In genomic region chr12:36215149-36215480, GRCm38 (mm10) we compare ENCODE assay signal across 9 mouse cellular contexts. TPM values are rescaled to one million over a fixed set of nuclear protein-coding genes. Genes with fewer than 3 reads are reported as not detected.
DNase-seq lines count a peak whose midpoint lies in the region; ATAC-seq and TF ChIP-seq lines count a peak whose summit lies in the region.
"Had no signal": no experiment of that assay in that cellular context is flagged by ENCODE, and none has a peak within 500 bp of the region (broad histone marks: within the 10 kb centered on the region; RNA-seq: fewer than 3 reads in every experiment).

No protein-coding gene starts in this region.

- peak; percentile 20 to 59 for DNase-seq in heart, adult 18-20 months
- DNase-seq in adrenal gland, postnatal 36 days, result peak; percentile 26 to 66
- peak; percentile 58 to 68 for DNase-seq in kidney, postnatal 4 days
- DNase-seq in thymus, postnatal 4 days, result peak; percentile 58

- H3K36me3 ChIP-seq in heart, embryonic 12.5 days, result no peaks in the 10 kb centered on the region
- H3K36me3 ChIP-seq in C2C12 (ENCODE audit: control insufficient read depth, insufficient read depth), result no peaks in the 10 kb centered on the region
- H3K36me3 ChIP-seq in forebrain, embryonic 16.5 days (ENCODE audit: control insufficient read depth, insufficient read depth), result no peaks in the 10 kb centered on the region
- H3K36me3 ChIP-seq in midbrain, embryonic 16.5 days (ENCODE audit: control insufficient read depth, insufficient read depth, low read length), result no peaks in the 10 kb centered on the region
- H3K36me3 ChIP-seq: lung, embryonic 15.5 days had no signal

- H3K79me2 ChIP-seq in C2C12 (ENCODE audit: control insufficient read depth, insufficient read depth), result no peaks in the 10 kb centered on the region

- no peak overlapping the region for H3K9ac ChIP-seq in heart, embryonic 12.5 days
- H3K9ac ChIP-seq in forebrain, embryonic 16.5 days (replicated peaks; ENCODE audit: low read depth, low read length), result no peak overlapping the region
- H3K9ac ChIP-seq in midbrain, embryonic 16.5 days (ENCODE audit: low read depth, low read length), result no peak overlapping the region
- H3K9ac ChIP-seq: lung, embryonic 15.5 days had no signal

- no peak for ATAC-seq in heart, embryonic 12.5 days (ENCODE audit: insufficient number of reproducible peaks, low FRiP score)
- ATAC-seq in forebrain, embryonic 16.5 days, result peak; percentile 85
- ATAC-seq in midbrain, embryonic 16.5 days, result peak; percentile 84

- H3ac ChIP-seq in C2C12 (ENCODE audit: control insufficient read depth, insufficient read length, low read depth), result no peak overlapping the region

- TF ChIP-seq CTCF in C2C12 (IDR thresholded peaks at IDR 0.05; ENCODE audit: control insufficient read depth, insufficient read depth, insufficient read length), result peak; percentile 11

- no peak overlapping the region for H3K4me3 ChIP-seq in heart, embryonic 12.5 days
- H3K4me3 ChIP-seq in C2C12 (ENCODE audit: insufficient read depth, poor library complexity, severe bottlenecking), result no peak overlapping the region
- H3K4me3 ChIP-seq in forebrain, embryonic 16.5 days (replicated peaks; ENCODE audit: low read length), result no peak overlapping the region
- no peak overlapping the region for H3K4me3 ChIP-seq in midbrain, embryonic 16.5 days (ENCODE audit: low read depth, low read length)
- H3K4me3 ChIP-seq: lung, embryonic 15.5 days had no signal

- no peaks in the 10 kb centered on the region for H3K79me3 ChIP-seq in C2C12 (ENCODE audit: low read depth)

- WGBS in heart, embryonic 12.5 days, result 0% methylated on average over 1 of the region's 1 CpGs
- WGBS in forebrain, embryonic 16.5 days, result 0% methylated on average over 1 of the region's 1 CpGs
- 0% methylated on average over 1 of the region's 1 CpGs for WGBS in midbrain, embryonic 16.5 days

- H3K27ac ChIP-seq in heart, embryonic 12.5 days (ENCODE audit: poor library complexity, severe bottlenecking), result no peak overlapping the region
- H3K27ac ChIP-seq in forebrain, embryonic 16.5 days (ENCODE audit: low read length), result no peak overlapping the region
- H3K27ac ChIP-seq in midbrain, embryonic 16.5 days (ENCODE audit: low read length), result no peak overlapping the region
- H3K27ac ChIP-seq: lung, embryonic 15.5 days had no signal

- no peaks in the 10 kb centered on the region for H3K27me3 ChIP-seq in heart, embryonic 12.5 days (replicated peaks)
- no peaks in the 10 kb centered on the region for H3K27me3 ChIP-seq in C2C12 (ENCODE audit: control insufficient read depth, insufficient read depth, insufficient read length)
- no peaks in the 10 kb centered on the region for H3K27me3 ChIP-seq in forebrain, embryonic 16.5 days (replicated peaks; ENCODE audit: control insufficient read depth, insufficient read depth, low read length)
- no peaks in the 10 kb centered on the region for H3K27me3 ChIP-seq in midbrain, embryonic 16.5 days (ENCODE audit: control insufficient read depth, insufficient read depth, low read depth, low read length)
- H3K27me3 ChIP-seq: lung, embryonic 15.5 days had no signal

- no peaks in the 10 kb centered on the region for H3K9me3 ChIP-seq in heart, embryonic 12.5 days (replicated peaks)
- no peaks in the 10 kb centered on the region for H3K9me3 ChIP-seq in forebrain, embryonic 16.5 days (ENCODE audit: control insufficient read depth, low read length)
- no peaks in the 10 kb centered on the region for H3K9me3 ChIP-seq in midbrain, embryonic 16.5 days (replicated peaks; ENCODE audit: control insufficient read depth, low read length, poor library complexity, severe bottlenecking)
- H3K9me3 ChIP-seq: lung, embryonic 15.5 days had no signal

- H3K4me2 ChIP-seq in heart, embryonic 12.5 days, result no peak overlapping the region
- H3K4me2 ChIP-seq in forebrain, embryonic 16.5 days (ENCODE audit: low read length), result no peak overlapping the region
- H3K4me2 ChIP-seq in midbrain, embryonic 16.5 days (ENCODE audit: low read length), result no peak overlapping the region
- H3K4me2 ChIP-seq: lung, embryonic 15.5 days had no signal

- peaks cover 7% of the 10 kb centered on the region; the same call in 1 of the 2 replicates for H3K4me1 ChIP-seq in heart, embryonic 12.5 days (replicated peaks)
- H3K4me1 ChIP-seq in forebrain, embryonic 16.5 days (replicated peaks; ENCODE audit: control insufficient read depth, insufficient read depth, low read length), result no peaks in the 10 kb centered on the region
- no peaks in the 10 kb centered on the region; the same call in 1 of the 2 replicates for H3K4me1 ChIP-seq in midbrain, embryonic 16.5 days (ENCODE audit: control insufficient read depth, insufficient read depth, low read length)

TF ChIP-seq in C2C12, 6 proteins besides CTCF, POLR2A, EP300 and RAD21:
- TF ChIP-seq CEBPB (IDR thresholded peaks at IDR 0.05; ENCODE audit: low read depth), result no peak
- no peak for TF ChIP-seq USF1 (IDR thresholded peaks at IDR 0.05; ENCODE audit: low read depth)
- no peak for TF ChIP-seq MYOG (IDR thresholded peaks at IDR 0.05; ENCODE audit: control insufficient read depth, extremely low read depth, insufficient read length)
- TF ChIP-seq FOSL1 (IDR thresholded peaks at IDR 0.05; ENCODE audit: insufficient read depth, low read length, poor library complexity, severe bottlenecking), result no peak
- TF ChIP-seq MAX (IDR thresholded peaks at IDR 0.05), result no peak
- no peak for TF ChIP-seq MYOD1 (IDR thresholded peaks at IDR 0.05; ENCODE audit: control insufficient read depth, insufficient read length, low read depth)
TF ChIP-seq in C2C12: peak in this region for 0.

RNA-seq across cellular contexts. Expression of gene Lrrc72, which starts 38.1 kb away (rescaled TPM):
- not detected for total RNA-seq in heart, adult 18-20 months (2021)
- polyA plus RNA-seq in heart, embryonic 12.5 days (2016; fragmentation: Nextera tagmentation; extraction: Ambion mirVana), result not detected in 2 replicates
- not detected for polyA plus RNA-seq in C2C12 (2012; fragmentation: generic; extraction: Trizol)
- total RNA-seq in adrenal gland, postnatal 36 days (2021), result not detected
- not detected in 2 replicates for polyA plus RNA-seq in forebrain, embryonic 16.5 days (2015; fragmentation: Nextera tagmentation; extraction: Ambion mirVana)
- polyA plus RNA-seq in midbrain, embryonic 16.5 days (2015; fragmentation: Nextera tagmentation; extraction: Ambion mirVana), result 0.26 TPM in 1 of 2 replicates, not detected in the other
- polyA plus RNA-seq: lung, embryonic 15.5 days had no signal

RNA-seq across cellular contexts. Expression of gene Bzw2, which starts 57.2 kb away (rescaled TPM):
- 100 to 1,000 TPM; 192 to 199 TPM for total RNA-seq in heart, adult 18-20 months (2021)
- polyA plus RNA-seq in heart, embryonic 12.5 days (2016; fragmentation: Nextera tagmentation; extraction: Ambion mirVana), result 213 and 218 TPM in 2 replicates
- 101 TPM for polyA plus RNA-seq in C2C12 (2012; fragmentation: generic; extraction: Trizol)
- 10 to 100 TPM; 19.0 to 28.3 TPM for total RNA-seq in adrenal gland, postnatal 36 days (2021)
- 542 and 586 TPM in 2 replicates for polyA plus RNA-seq in forebrain, embryonic 16.5 days (2015; fragmentation: Nextera tagmentation; extraction: Ambion mirVana)
- polyA plus RNA-seq in midbrain, embryonic 16.5 days (2015; fragmentation: Nextera tagmentation; extraction: Ambion mirVana), result 402 and 433 TPM in 2 replicates

RNA-seq across cellular contexts. Expression of gene Ankmy2, which starts 58.2 kb away (rescaled TPM):
- total RNA-seq in heart, adult 18-20 months (2021), result 10 to 100 TPM; 12.7 to 14.6 TPM
- 26.7 and 27.6 TPM in 2 replicates for polyA plus RNA-seq in heart, embryonic 12.5 days (2016; fragmentation: Nextera tagmentation; extraction: Ambion mirVana)
- 8.3 TPM for polyA plus RNA-seq in C2C12 (2012; fragmentation: generic; extraction: Trizol)
- 10 to 100 TPM; 27.9 to 43.6 TPM for total RNA-seq in adrenal gland, postnatal 36 days (2021)
- polyA plus RNA-seq in forebrain, embryonic 16.5 days (2015; fragmentation: Nextera tagmentation; extraction: Ambion mirVana), result 64.4 and 64.7 TPM in 2 replicates
- 82.2 and 83.7 TPM in 2 replicates for polyA plus RNA-seq in midbrain, embryonic 16.5 days (2015; fragmentation: Nextera tagmentation; extraction: Ambion mirVana)
